Mouse (Mus musculus): ENCODE measurements around the gene Tob2. TPM values are rescaled to one million over a fixed set of nuclear protein-coding genes. Genes with fewer than 3 reads are reported as not detected.

Gene Tob2
- total RNA-seq, 1 experiment = 20.9 TPM

- in situ Hi-C loops (cut with MboI; ENCODE audit: low sequenced_read_pairs in 2 of 2, unreplicated experiment in 2 of 2) = no loop called here
- Histone ChIP-seq H3K36me3 (ENCODE audit: control insufficient read depth, insufficient read depth, low read length, poor library complexity, severe bottlenecking) (no peaks in the 10 kb centered on the region), H3K27ac (ENCODE audit: insufficient read depth, low read depth, low read length, poor library complexity, severe bottlenecking) (no peak overlapping the region)
Measured at GRCm38 (mm10) chr15:81803425-81803951, 55.1 kb downstream of the Tob2 start.

GRCm38 (mm10) chr15:81802941-81803351 lies 55.6 kb downstream of the Tob2 start:
- in situ Hi-C loops (cut with MboI; ENCODE audit: low sequenced_read_pairs in 2 of 2, unreplicated experiment in 2 of 2) = no loop called here
- DNase-seq (ENCODE audit: low read depth, low spot score) = no peak
- no peak overlapping the region for H3K27ac ChIP-seq (ENCODE audit: insufficient read depth, low read depth, low read length, poor library complexity, severe bottlenecking)

More at GRCm38 (mm10) chr15:81803425-81803951, 55.1 kb downstream of the Tob2 start:
- Histone ChIP-seq H3K9me3 (ENCODE audit: control insufficient read depth, insufficient read depth, low read depth, low read length) (no peaks in the 10 kb centered on the region), H3K4me3 (ENCODE audit: insufficient read depth in 1 of 2, low read depth in 1 of 2, low read length in 2 of 2, poor library complexity in 1 of 2, severe bottlenecking in 1 of 2) (no peak overlapping the region), H3K9ac (ENCODE audit: insufficient read depth, low read depth, low read length, poor library complexity, severe bottlenecking) (no peak overlapping the region), H3K4me1 (ENCODE audit: control insufficient read depth in 2 of 2, insufficient read depth in 2 of 2, low read length in 2 of 2, poor library complexity in 1 of 2) (peaks cover 0 to 7% of the 10 kb centered on the region in 2 experiments; a peak in 1 of 4 replicates)
- no peak for DNase-seq (ENCODE audit: low read depth, low spot score)
- no peak for TF ChIP-seq ZNF384 (IDR thresholded peaks at IDR 0.05; ENCODE audit: low read depth, low read length)
- no peak for TF ChIP-seq HCFC1 (IDR thresholded peaks at IDR 0.05; ENCODE audit: borderline replicate concordance, insufficient read depth, low read length)
- TF ChIP-seq ZC3H11A (IDR thresholded peaks at IDR 0.05; ENCODE audit: borderline replicate concordance, low read depth, low read length) = no peak
- no peak for TF ChIP-seq CHD2 (IDR thresholded peaks at IDR 0.05; ENCODE audit: low read depth, low read length)
- TF ChIP-seq MAFK (IDR thresholded peaks at IDR 0.05; ENCODE audit: insufficient read depth, low read depth, low read length) = no peak

GRCm38 (mm10) chr15:81802001-81802890 lies 56.4 kb downstream of the Tob2 start, which contains the start of gene Tef:
Gene Tef, plus strand, starts transcription at chr15:81802421.
- Histone ChIP-seq H3K9ac (ENCODE audit: insufficient read depth, low read depth, low read length, poor library complexity, severe bottlenecking) (no peak within 1 kb of the TSS), H3K27ac (ENCODE audit: insufficient read depth, low read depth, low read length, poor library complexity, severe bottlenecking) (no peak within 1 kb of the TSS)
- in situ Hi-C loops (cut with MboI; ENCODE audit: low sequenced_read_pairs in 2 of 2, unreplicated experiment in 2 of 2) = no loop called here

More at GRCm38 (mm10) chr15:81802941-81803351, 55.6 kb downstream of the Tob2 start:
- TF ChIP-seq ZNF384 (IDR thresholded peaks at IDR 0.05; ENCODE audit: low read depth, low read length) = no peak
- Histone ChIP-seq H3K36me3 (ENCODE audit: control insufficient read depth, insufficient read depth, low read length, poor library complexity, severe bottlenecking) (no peaks in the 10 kb centered on the region), H3K4me3 (ENCODE audit: insufficient read depth in 1 of 2, low read depth in 1 of 2, low read length in 2 of 2, poor library complexity in 1 of 2, severe bottlenecking in 1 of 2) (no peak overlapping the region), H3K9ac (ENCODE audit: insufficient read depth, low read depth, low read length, poor library complexity, severe bottlenecking) (no peak overlapping the region), H3K4me1 (ENCODE audit: control insufficient read depth in 2 of 2, insufficient read depth in 2 of 2, low read length in 2 of 2, poor library complexity in 1 of 2) (peaks cover 0 to 7% of the 10 kb centered on the region in 2 experiments; a peak in 1 of 4 replicates), H3K9me3 (ENCODE audit: control insufficient read depth, insufficient read depth, low read depth, low read length) (no peaks in the 10 kb centered on the region)

GRCm38 (mm10) chr15:81800391-81800790 lies 58.2 kb downstream of the Tob2 start:
- H3K4me1 ChIP-seq (ENCODE audit: control insufficient read depth in 2 of 2, insufficient read depth in 2 of 2, low read length in 2 of 2, poor library complexity in 1 of 2) = peaks cover 0 to 7% of the 10 kb centered on the region in 2 experiments; a peak in 1 of 4 replicates
- H3K4me3 ChIP-seq (ENCODE audit: insufficient read depth in 1 of 2, low read depth in 1 of 2, low read length in 2 of 2, poor library complexity in 1 of 2, severe bottlenecking in 1 of 2) = no peak overlapping the region
- H3K36me3 ChIP-seq (ENCODE audit: control insufficient read depth, insufficient read depth, low read length, poor library complexity, severe bottlenecking) = no peaks in the 10 kb centered on the region; the same call in 1 of the 2 replicates
- in situ Hi-C loops (cut with MboI; ENCODE audit: low sequenced_read_pairs in 2 of 2, unreplicated experiment in 2 of 2) = no loop called here
- DNase-seq (ENCODE audit: low read depth, low spot score) = no peak
- H3K9me3 ChIP-seq (ENCODE audit: control insufficient read depth, insufficient read depth, low read depth, low read length) = no peaks in the 10 kb centered on the region
- no peak overlapping the region for H3K27ac ChIP-seq (ENCODE audit: insufficient read depth, low read depth, low read length, poor library complexity, severe bottlenecking)
- no peak for TF ChIP-seq ZNF384 (IDR thresholded peaks at IDR 0.05; ENCODE audit: low read depth, low read length)
- no peak for TF ChIP-seq HCFC1 (IDR thresholded peaks at IDR 0.05; ENCODE audit: borderline replicate concordance, insufficient read depth, low read length)
- TF ChIP-seq ZC3H11A (IDR thresholded peaks at IDR 0.05; ENCODE audit: borderline replicate concordance, low read depth, low read length) = no peak
- no peak for TF ChIP-seq MAFK (IDR thresholded peaks at IDR 0.05; ENCODE audit: insufficient read depth, low read depth, low read length)
- no peak for TF ChIP-seq CHD2 (IDR thresholded peaks at IDR 0.05; ENCODE audit: low read depth, low read length)
- no peak overlapping the region for H3K9ac ChIP-seq (ENCODE audit: insufficient read depth, low read depth, low read length, poor library complexity, severe bottlenecking)

More at GRCm38 (mm10) chr15:81802001-81802890, 56.4 kb downstream of the Tob2 start, which contains the start of gene Tef:
- peak within 1 kb of the TSS in 1 of 2 experiments; percentile 28; a peak in 1 of 4 replicates for H3K4me3 ChIP-seq (ENCODE audit: insufficient read depth in 1 of 2, low read depth in 1 of 2, low read length in 2 of 2, poor library complexity in 1 of 2, severe bottlenecking in 1 of 2)
- no peaks in the 10 kb centered on the region for H3K9me3 ChIP-seq (ENCODE audit: control insufficient read depth, insufficient read depth, low read depth, low read length)
- H3K4me1 ChIP-seq (ENCODE audit: control insufficient read depth in 2 of 2, insufficient read depth in 2 of 2, low read length in 2 of 2, poor library complexity in 1 of 2) = peaks cover 0 to 7% of the 10 kb centered on the region in 2 experiments; a peak in 1 of 4 replicates
- no peak for TF ChIP-seq CHD2 (IDR thresholded peaks at IDR 0.05; ENCODE audit: low read depth, low read length)
- no peak for TF ChIP-seq MAFK (IDR thresholded peaks at IDR 0.05; ENCODE audit: insufficient read depth, low read depth, low read length)
- no peak for TF ChIP-seq ZC3H11A (IDR thresholded peaks at IDR 0.05; ENCODE audit: borderline replicate concordance, low read depth, low read length)
- TF ChIP-seq HCFC1 (IDR thresholded peaks at IDR 0.05; ENCODE audit: borderline replicate concordance, insufficient read depth, low read length) = no peak
- TF ChIP-seq ZNF384 (IDR thresholded peaks at IDR 0.05; ENCODE audit: low read depth, low read length) = no peak
- DNase-seq (ENCODE audit: low read depth, low spot score) = no peak
- H3K36me3 ChIP-seq (ENCODE audit: control insufficient read depth, insufficient read depth, low read length, poor library complexity, severe bottlenecking) = no peaks in the 10 kb centered on the region

Measured in ES-E14 (cell line).